Mouse (Mus musculus) kidney, postnatal 0 days (tissue): Measurements from ENCODE around the gene H1foo. TPM values are rescaled to one million over a fixed set of nuclear protein-coding genes. Genes with fewer than 3 reads are reported as not detected.

ENCODE experiments used
- ATAC-seq: fragments of 200-750 bp; cut with Nextera tagmentation; replicated peaks from 2 replicates; pipeline ENCODE4 v1.8.0; 2017; ENCODE audit warnings: low read depth, moderate number of reproducible peaks, moderate TSS enrichment, moderate library complexity; ENCODE audit not compliant: low FRiP score
- DNase-seq: peaks from one replicate; pipeline ENCODE4 v3.0.0-alpha.2; 2016; ENCODE audit warnings: low spot score
- H3K27ac ChIP-seq: fragments of 300-500 bp; sonication (generic); 2 replicates; pipeline ENCODE4 v1.5.1; 2014; ENCODE audit warnings: mild to moderate bottlenecking
- H3K27me3 ChIP-seq: fragments of 300-500 bp; sonication (generic); 2 replicates; pipeline ENCODE4 v1.6.1; 2014; ENCODE audit warnings: low read length, mixed read lengths; ENCODE audit not compliant: insufficient read depth
- H3K36me3 ChIP-seq: fragments of 300-500 bp; sonication (generic); 2 replicates; pipeline ENCODE4 v1.6.1; 2014; ENCODE audit warnings: low read length, mixed read lengths; ENCODE audit not compliant: insufficient read depth
- H3K4me1 ChIP-seq: fragments of 300-500 bp; sonication (generic); replicated peaks from 2 replicates; pipeline ENCODE4 v1.6.1; 2014; ENCODE audit warnings: antibody characterized with exemption, low read length, mixed read lengths; ENCODE audit not compliant: insufficient read depth
- H3K4me2 ChIP-seq: fragments of 300-500 bp; sonication (generic); 2 replicates; pipeline ENCODE4 v1.6.1; 2014; ENCODE audit warnings: mild to moderate bottlenecking, low read length, moderate library complexity, mixed read lengths
- H3K4me3 ChIP-seq: fragments of 300-500 bp; sonication (generic); replicated peaks from 2 replicates; pipeline ENCODE4 v1.5.1; 2014; ENCODE audit warnings: low read depth, low read length
- H3K9ac ChIP-seq: fragments of 300-500 bp; sonication (generic); 2 replicates; pipeline ENCODE4 v1.6.1; 2014; ENCODE audit warnings: low read depth, low read length
- H3K9me3 ChIP-seq: fragments of 300-500 bp; sonication (generic); replicated peaks from 2 replicates; pipeline ENCODE4 v1.6.1; 2016; ENCODE audit warnings: low read length, inconsistent platforms, mixed read lengths
- CTCF ChIP-seq: IDR thresholded peaks from 2 replicates; pipeline ENCODE4 v1.5.1; 2016; ENCODE audit warnings: antibody characterized with exemption, low read depth, mild to moderate bottlenecking, moderate library complexity
- WGBS: fragments of 180-500 bp; shearing (Covaris S2); extraction: QIAGEN DNeasy Blood & Tissue Kit; methylation state at CpG from one replicate; pipeline ENCODE4 v1.1.7; 2014; 5-methylcytosine and 5-hydroxymethylcytosine counted together
- polyA plus RNA-seq: library from polyadenylated mRNA; unstranded; fragments of >200 nt; fragmentation: Nextera tagmentation; extraction: Ambion mirVana; gene quantifications from 2 replicates; pipeline ENCODE4 v1.2.1, GENCODE M21; 2015

H1foo gene
- polyA plus RNA-seq, 1 experiment from 2014 or later = not detected

- Histone ChIP-seq H3K4me1 (peaks cover 31% of the 10 kb centered on the region; the same call in 1 of the 2 replicates), H3K27ac (peak overlapping the region; percentile 94), H3K9me3 (no peaks in the 10 kb centered on the region), H3K27me3 (no peaks in the 10 kb centered on the region; the same call in 1 of the 2 replicates), H3K4me3 (peak overlapping the region; percentile 70), H3K36me3 (no peaks in the 10 kb centered on the region), H3K4me2 (peak overlapping the region; percentile 82), H3K9ac (peak overlapping the region; percentile 83)
- no peak; the same call in none of the 2 replicates for ATAC-seq
- 1% methylated on average over 80 of the region's 93 CpGs for WGBS
- no peak for TF ChIP-seq CTCF
- no peak for DNase-seq
Measured at GRCm38 (mm10) chr6:115994146-115994876, 49.6 kb downstream of the H1foo start.

GRCm38 (mm10) chr6:115994877-115995520 lies 50.3 kb downstream of the H1foo start, which contains the start of gene Plxnd1:
TSS of gene Plxnd1 (minus strand) at chr6:115995005.
- H3K27me3 ChIP-seq = no peaks in the 10 kb centered on the region; the same call in 1 of the 2 replicates
- H3K4me1 ChIP-seq = peaks cover 31% of the 10 kb centered on the region; the same call in 1 of the 2 replicates
- 1% methylated on average over 46 of the region's 51 CpGs for WGBS
- peak within 1 kb of the TSS; percentile 82 for H3K4me2 ChIP-seq
- H3K36me3 ChIP-seq = no peaks in the 10 kb centered on the region
- ATAC-seq = peak; percentile 71
- peak within 1 kb of the TSS; percentile 83 for H3K9ac ChIP-seq
- peak within 1 kb of the TSS; percentile 94 for H3K27ac ChIP-seq
- peak; percentile 95 for DNase-seq
- TF ChIP-seq CTCF = no peak
- H3K4me3 ChIP-seq = peak within 1 kb of the TSS; percentile 70
- no peaks in the 10 kb centered on the region for H3K9me3 ChIP-seq

DNA sequence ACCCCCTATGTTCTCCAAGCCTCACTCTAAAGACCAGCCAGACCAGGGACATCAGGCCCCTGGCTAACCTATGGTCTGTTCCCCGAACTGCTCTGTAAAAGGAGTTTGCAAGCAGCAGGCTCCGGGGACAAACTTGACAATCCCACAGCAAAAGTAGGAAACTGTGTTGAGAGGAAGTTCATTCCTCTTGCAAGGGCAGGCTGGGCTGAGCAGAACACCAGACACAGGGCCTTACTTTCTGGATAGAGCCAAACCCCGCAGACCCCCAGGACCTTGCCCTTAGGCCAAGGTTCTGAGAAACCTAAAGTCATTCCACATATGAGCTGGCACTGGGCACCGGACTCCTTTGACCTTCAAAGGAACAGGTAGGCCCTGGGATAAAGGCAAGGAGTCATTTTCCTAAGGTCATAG lies 50.8 kb downstream of the H1foo start:
- Histone ChIP-seq H3K4me3 (peak overlapping the region; percentile 70), H3K27ac (peak overlapping the region; percentile 94), H3K4me1 (peaks cover 31% of the 10 kb centered on the region; the same call in 1 of the 2 replicates), H3K9me3 (no peaks in the 10 kb centered on the region), H3K36me3 (no peaks in the 10 kb centered on the region), H3K4me2 (peak overlapping the region; percentile 82), H3K9ac (no peak overlapping the region), H3K27me3 (no peaks in the 10 kb centered on the region; the same call in 1 of the 2 replicates)
- no peak for TF ChIP-seq CTCF
- no peak for DNase-seq
- no peak for ATAC-seq
- 45% methylated on average over 4 of the region's 4 CpGs for WGBS

GRCm38 (mm10) chr6:115996171-115996851 lies 51.6 kb downstream of the H1foo start:
- no peak for ATAC-seq
- peak; percentile 86 for DNase-seq
- H3K9me3 ChIP-seq = no peaks in the 10 kb centered on the region
- 32% methylated on average over 6 of the region's 6 CpGs for WGBS
- H3K27ac ChIP-seq = peak overlapping the region; percentile 94
- peak; percentile 58 for TF ChIP-seq CTCF
- no peak overlapping the region for H3K4me3 ChIP-seq
- H3K9ac ChIP-seq = no peak overlapping the region
- no peaks in the 10 kb centered on the region for H3K36me3 ChIP-seq
- no peaks in the 10 kb centered on the region; the same call in 1 of the 2 replicates for H3K27me3 ChIP-seq
- peaks cover 29% of the 10 kb centered on the region; the same call in 1 of the 2 replicates for H3K4me1 ChIP-seq
- peak overlapping the region; percentile 82; the same call in 1 of the 2 replicates for H3K4me2 ChIP-seq

DNA sequence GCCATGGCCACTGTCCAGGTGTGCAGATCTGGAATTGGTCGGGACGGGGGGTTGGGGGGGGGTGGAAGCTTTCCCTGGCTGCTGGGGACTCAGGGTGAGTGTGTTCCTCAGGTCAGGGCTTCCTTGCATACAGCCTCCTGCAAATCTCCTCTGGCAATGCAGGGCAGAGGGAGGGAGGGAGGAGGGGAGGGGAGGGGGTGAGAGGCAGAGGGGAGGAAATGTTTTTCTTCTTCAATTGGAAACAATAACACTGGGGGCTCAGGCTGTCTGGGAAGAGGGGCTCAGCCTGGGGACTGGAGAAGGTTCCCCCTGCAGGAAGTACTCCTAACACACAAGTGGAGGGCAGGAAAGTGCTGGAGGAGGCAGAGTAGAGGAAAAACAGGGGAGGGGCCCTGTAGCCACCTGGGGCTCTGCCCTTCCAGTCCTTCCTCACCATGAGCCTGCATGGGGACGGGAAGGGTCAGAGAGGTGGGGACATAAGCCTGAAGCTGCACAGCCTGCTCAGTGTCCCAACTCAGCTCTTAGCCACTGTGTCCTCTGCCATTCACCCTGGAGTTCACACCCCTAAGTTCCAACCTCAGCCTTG lies 53.1 kb downstream of the H1foo start:
- Histone ChIP-seq H3K27me3 (no peaks in the 10 kb centered on the region; the same call in 1 of the 2 replicates), H3K27ac (peak overlapping the region; percentile 94), H3K4me2 (no peak overlapping the region), H3K9me3 (no peaks in the 10 kb centered on the region), H3K4me1 (peaks cover 20% of the 10 kb centered on the region; the same call in 1 of the 2 replicates), H3K9ac (no peak overlapping the region), H3K36me3 (no peaks in the 10 kb centered on the region), H3K4me3 (no peak overlapping the region)
- 15% methylated on average over 3 of the region's 3 CpGs for WGBS
- ATAC-seq (no peak), DNase-seq (no peak)
- peak; percentile 42; the same call in 1 of the 2 replicates for TF ChIP-seq CTCF

- Histone ChIP-seq H3K36me3 (no peaks in the 10 kb centered on the region), H3K4me1 (peaks cover 22% of the 10 kb centered on the region; the same call in 1 of the 2 replicates), H3K27me3 (no peaks in the 10 kb centered on the region), H3K27ac (peak overlapping the region; percentile 94), H3K9me3 (no peaks in the 10 kb centered on the region), H3K9ac (no peak overlapping the region), H3K4me3 (no peak overlapping the region), H3K4me2 (no peak overlapping the region)
- ATAC-seq (no peak), DNase-seq (no peak)
- no peak for TF ChIP-seq CTCF
- 81% methylated on average over 7 of the region's 7 CpGs for WGBS
Measured at GRCm38 (mm10) chr6:115998758-115999157, 54.0 kb downstream of the H1foo start.
